Mouse (Mus musculus) cerebellum, postnatal 36 days (tissue): ENCODE data around the gene Hist1h4f.
"Not testable (repeated sequence)": the region's sequence is repeated elsewhere in the genome, so short reads cannot be mapped to it uniquely, and the experiment has no call there.

Experiments used
- DNase-seq, 2 experiments: peaks; one replicate each; pipeline ENCODE4 v3.0.0; 2021 to 2022; ENCODE audit warnings: mixed read lengths in 2 of 2

Gene Hist1h4f

GRCm38 (mm10) chr13:23575864-23576313, 24.4 kb upstream of the Hist1h4f start:
- DNase-seq = not testable (repeated sequence)

GRCm38 (mm10) chr13:23575271-23575851, 23.9 kb upstream of the Hist1h4f start, which contains the start of gene Hist1h3d:
Gene Hist1h3d, plus strand, starts transcription at chr13:23575763.
- peak in 1 of 2 experiments; percentile 39 for DNase-seq

GRCm38 (mm10) chr13:23574546-23575170, 23.2 kb upstream of the Hist1h4f start:
- not testable (repeated sequence) for DNase-seq

- peak; percentile 67 to 82 for DNase-seq
Observed at GRCm38 (mm10) chr13:23573898-23574524, 22.6 kb upstream of the Hist1h4f start, which contains the start of the genes Hist1h2bf and Hist1h2ad. Gene Hist1h2bf, minus strand, starts transcription at chr13:23574196. Gene Hist1h2ad, plus strand, starts transcription at chr13:23574381.

GRCm38 (mm10) chr13:23573034-23573897, 21.8 kb upstream of the Hist1h4f start:
- not testable (repeated sequence) for DNase-seq

- no peak for DNase-seq
Observed at GRCm38 (mm10) chr13:23572218-23573033, 21.0 kb upstream of the Hist1h4f start.

GRCm38 (mm10) chr13:23571504-23572217, 20.2 kb upstream of the Hist1h4f start:
- not testable (repeated sequence) for DNase-seq

- peak; percentile 52 to 73 for DNase-seq
Observed at GRCm38 (mm10) chr13:23571022-23571503, 19.6 kb upstream of the Hist1h4f start, which contains the start of the genes Hist1h2ae and Hist1h2bg. Gene Hist1h2ae, minus strand, starts transcription at chr13:23571220. Gene Hist1h2bg, plus strand, starts transcription at chr13:23571396.

GRCm38 (mm10) chr13:23570261-23571021, 19.0 kb upstream of the Hist1h4f start:
- not testable (repeated sequence) for DNase-seq

- no peak for DNase-seq
Observed at GRCm38 (mm10) chr13:23564482-23564881, 13.0 kb upstream of the Hist1h4f start.

- DNase-seq = peak in 1 of 2 experiments; percentile 43
Observed at GRCm38 (mm10) chr13:23562699-23563462, 11.4 kb upstream of the Hist1h4f start.

- peak; percentile 86 to 89 for DNase-seq
Observed at GRCm38 (mm10) chr13:23561883-23562659, 10.6 kb upstream of the Hist1h4f start, which contains the start of gene Hist1h3e. Gene Hist1h3e, minus strand, starts transcription at chr13:23562369.

GRCm38 (mm10) chr13:23561531-23561882, 10.1 kb upstream of the Hist1h4f start:
- not testable (repeated sequence) for DNase-seq

- not testable (repeated sequence) for DNase-seq
Observed at GRCm38 (mm10) chr13:23560699-23561098, 9.3 kb upstream of the Hist1h4f start.

GRCm38 (mm10) chr13:23556906-23557305, 5.5 kb upstream of the Hist1h4f start:
- no peak for DNase-seq

- peak; percentile 43 to 67 for DNase-seq
Observed at GRCm38 (mm10) chr13:23555839-23556416, 4.5 kb upstream of the Hist1h4f start.

- peak; percentile 73 to 77 for DNase-seq
Observed at GRCm38 (mm10) chr13:23554925-23555838, 3.7 kb upstream of the Hist1h4f start.
